Mouse (Mus musculus): Measurements from ENCODE around the gene Abl1. TPM values are rescaled to one million over a fixed set of nuclear protein-coding genes. Genes with fewer than 3 reads are reported as not detected.

The Abl1 gene
- total RNA-seq, 1 experiment from 2014 or later, result 90.9 TPM

GRCm38 (mm10) chr2:31745741-31746243 is 57.6 kb downstream of the Abl1 start:
- no peak for DNase-seq

- DNase-seq, result no peak
These were observed 58.7 kb downstream of the Abl1 start for GRCm38 (mm10) chr2:31746835-31747234.

GRCm38 (mm10) chr2:31749046-31749709 is 61.0 kb downstream of the Abl1 start:
- no peak for DNase-seq

GRCm38 (mm10) chr2:31750133-31750532 is 62.0 kb downstream of the Abl1 start:
- no peak for DNase-seq

GRCm38 (mm10) chr2:31757472-31757871 is 69.3 kb downstream of the Abl1 start:
- DNase-seq, result no peak

GRCm38 (mm10) chr2:31758966-31759365 is 70.8 kb downstream of the Abl1 start:
- no peak for DNase-seq

- DNase-seq, result peak; percentile 90
These were observed 71.7 kb downstream of the Abl1 start for GRCm38 (mm10) chr2:31759751-31760460.

- DNase-seq, result no peak
These were observed 72.3 kb downstream of the Abl1 start for GRCm38 (mm10) chr2:31760486-31760885.

- no peak for DNase-seq
These were observed 72.9 kb downstream of the Abl1 start for GRCm38 (mm10) chr2:31761115-31761531.

- no peak for DNase-seq
These were observed 73.4 kb downstream of the Abl1 start for GRCm38 (mm10) chr2:31761585-31761984.

GRCm38 (mm10) chr2:31762155-31762554 is 74.0 kb downstream of the Abl1 start:
- DNase-seq, result no peak

- DNase-seq, result no peak
These were observed 74.7 kb downstream of the Abl1 start for GRCm38 (mm10) chr2:31762853-31763252.

- DNase-seq, result no peak
These were observed 75.1 kb downstream of the Abl1 start for GRCm38 (mm10) chr2:31763271-31763670.

GRCm38 (mm10) chr2:31767104-31767503 is 78.9 kb downstream of the Abl1 start:
- no peak for DNase-seq

- no peak for DNase-seq
These were observed 79.6 kb downstream of the Abl1 start for GRCm38 (mm10) chr2:31767815-31768214.

GRCm38 (mm10) chr2:31769115-31769514 is 80.9 kb downstream of the Abl1 start:
- DNase-seq, result no peak

GRCm38 (mm10) chr2:31769631-31770111 is 81.5 kb downstream of the Abl1 start:
- peak; percentile 66 for DNase-seq

- DNase-seq, result peak; percentile 55
These were observed 82.7 kb downstream of the Abl1 start for GRCm38 (mm10) chr2:31770781-31771441.

- no peak for DNase-seq
These were observed 88.3 kb downstream of the Abl1 start for GRCm38 (mm10) chr2:31776479-31776878.

- no peak for DNase-seq
These were observed 91.1 kb downstream of the Abl1 start for GRCm38 (mm10) chr2:31779258-31779657.

GRCm38 (mm10) chr2:31782958-31783602 is 94.9 kb downstream of the Abl1 start:
- no peak for DNase-seq

GRCm38 (mm10) chr2:31785074-31785473 is 96.9 kb downstream of the Abl1 start:
- peak; percentile 59 for DNase-seq
